Mouse (Mus musculus): ENCODE data around the gene Hist1h2ae.
"Not testable (repeated sequence)": the region's sequence is repeated elsewhere in the genome, so short reads cannot be mapped to it uniquely, and the experiment has no call there.

Gene Hist1h2ae

DNA sequence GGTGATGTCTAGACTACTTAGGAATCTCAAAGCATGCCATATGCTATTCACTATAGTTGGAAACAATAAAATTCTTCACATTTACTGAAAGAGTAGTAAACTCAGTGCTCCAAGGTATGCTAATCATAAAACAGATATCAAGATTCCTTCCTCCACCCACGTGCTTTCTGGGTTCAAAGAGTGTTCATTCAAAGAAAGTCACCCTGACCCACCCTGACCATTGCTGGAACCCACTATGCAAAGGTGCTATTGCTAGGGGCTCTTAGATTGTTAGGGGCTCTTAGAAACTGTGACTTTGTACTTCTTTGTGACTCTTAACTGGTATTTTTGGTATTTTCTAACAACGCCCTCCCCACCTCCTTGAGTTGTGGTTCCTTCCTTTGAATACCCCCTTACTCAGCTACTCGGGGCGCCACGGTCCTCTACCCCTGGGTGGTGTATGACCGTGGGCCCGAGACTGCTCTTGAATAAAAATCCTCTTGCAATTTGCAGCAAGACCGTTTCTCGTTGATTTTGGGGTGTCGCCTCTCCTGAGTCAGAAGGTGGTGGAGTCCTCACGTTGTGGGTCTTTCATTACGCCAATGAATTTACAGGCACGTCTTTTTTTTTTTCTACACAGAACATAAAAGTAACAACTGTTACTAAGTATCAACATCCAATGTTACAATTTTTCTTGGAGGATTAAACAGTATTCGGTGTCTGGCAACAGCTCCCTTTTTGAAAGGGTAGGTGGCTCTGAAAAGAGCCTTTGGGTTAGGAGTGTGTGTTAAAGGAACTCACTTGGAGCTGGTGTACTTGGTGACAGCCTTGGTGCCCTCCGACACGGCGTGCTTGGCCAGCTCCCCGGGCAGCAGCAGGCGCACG, 2.2 kb upstream of the Hist1h2ae start:
- in situ Hi-C loops (cut with MboI; ENCODE audit: low pct_unique_long_range_greater_than_20kb in 1 of 2, low sequenced_read_pairs in 2 of 2, unreplicated experiment in 1 of 2), result loop anchor here in 1 of 2 experiments (10.0 kb wide), 1 partner anchor 172 kb away; the partner anchor contains the start of genes Hist1h2bb and Hist1h3c

DNA sequence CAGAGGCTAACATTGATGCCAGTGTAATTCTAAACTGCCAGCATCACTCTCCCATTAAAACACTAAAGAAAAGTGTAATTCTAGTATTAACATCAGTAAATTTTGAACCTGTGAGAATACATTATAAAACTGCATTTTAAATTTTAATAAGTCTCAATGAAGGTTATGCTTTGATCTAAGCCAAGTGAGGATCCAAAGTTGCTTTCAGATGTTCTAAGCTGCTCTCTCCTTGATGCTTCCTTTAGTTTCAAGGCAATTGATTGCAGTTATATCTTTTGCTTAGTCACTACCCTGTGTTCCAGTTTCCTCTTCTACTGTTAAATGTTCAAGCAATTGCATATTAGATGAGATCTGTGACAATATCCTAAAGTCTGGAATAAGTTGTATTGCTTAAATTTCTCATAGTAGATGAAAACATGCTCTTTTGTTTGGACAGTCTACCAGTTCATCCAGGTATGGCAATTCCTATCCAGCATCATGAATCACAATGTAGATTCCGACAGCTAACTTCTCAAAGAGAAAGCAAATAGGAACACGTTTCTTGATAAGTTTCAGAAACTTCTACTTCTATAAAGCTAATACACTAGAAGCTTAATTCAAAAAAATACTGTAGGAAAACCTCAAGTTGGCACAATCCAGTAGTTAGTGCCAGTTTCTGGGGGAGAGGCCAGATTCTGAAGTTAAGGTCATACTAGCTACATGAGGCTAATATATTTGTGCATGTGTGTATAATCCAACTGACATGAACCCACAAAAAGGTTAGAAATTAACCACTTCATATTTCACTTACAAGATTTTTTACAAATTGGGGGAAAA, 1.4 kb upstream of the Hist1h2ae start:
- in situ Hi-C loops (cut with MboI; ENCODE audit: low pct_unique_long_range_greater_than_20kb in 1 of 2, low sequenced_read_pairs in 2 of 2, unreplicated experiment in 1 of 2), result loop anchor here in 1 of 2 experiments (10.0 kb wide), 1 partner anchor 172 kb away; the partner anchor contains the start of genes Hist1h2bb and Hist1h3c

DNA sequence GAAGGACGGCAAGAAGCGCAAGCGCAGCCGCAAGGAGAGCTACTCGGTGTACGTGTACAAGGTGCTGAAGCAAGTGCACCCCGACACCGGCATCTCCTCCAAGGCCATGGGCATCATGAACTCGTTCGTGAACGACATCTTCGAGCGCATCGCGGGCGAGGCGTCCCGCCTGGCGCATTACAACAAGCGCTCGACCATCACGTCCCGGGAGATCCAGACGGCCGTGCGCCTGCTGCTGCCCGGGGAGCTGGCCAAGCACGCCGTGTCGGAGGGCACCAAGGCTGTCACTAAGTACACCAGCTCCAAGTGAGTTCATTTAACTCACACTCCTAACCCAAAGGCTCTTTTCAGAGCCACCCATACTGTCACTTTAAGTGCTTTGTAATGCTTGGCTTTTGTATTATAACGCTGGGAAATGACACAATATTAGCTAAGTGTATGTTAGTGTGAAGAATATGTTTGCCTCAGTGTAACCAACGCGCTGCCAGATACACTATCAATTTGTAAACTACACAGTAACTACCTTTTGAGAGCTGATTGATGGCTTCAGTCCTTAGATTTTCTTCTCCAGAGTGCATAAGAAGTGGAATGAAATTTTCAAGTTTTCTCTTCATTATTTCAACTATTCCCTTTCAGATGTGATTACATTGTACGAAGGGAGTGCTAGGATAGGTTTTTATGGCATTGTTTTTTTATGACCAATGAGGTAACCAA, 641 bp upstream of the Hist1h2ae start:
- in situ Hi-C loops (cut with MboI; ENCODE audit: low pct_unique_long_range_greater_than_20kb in 1 of 2, low sequenced_read_pairs in 2 of 2, unreplicated experiment in 1 of 2), result loop anchor here in 1 of 2 experiments (10.0 kb wide), 1 partner anchor 173 kb away; the partner anchor contains the start of genes Hist1h2bb and Hist1h3c

DNA sequence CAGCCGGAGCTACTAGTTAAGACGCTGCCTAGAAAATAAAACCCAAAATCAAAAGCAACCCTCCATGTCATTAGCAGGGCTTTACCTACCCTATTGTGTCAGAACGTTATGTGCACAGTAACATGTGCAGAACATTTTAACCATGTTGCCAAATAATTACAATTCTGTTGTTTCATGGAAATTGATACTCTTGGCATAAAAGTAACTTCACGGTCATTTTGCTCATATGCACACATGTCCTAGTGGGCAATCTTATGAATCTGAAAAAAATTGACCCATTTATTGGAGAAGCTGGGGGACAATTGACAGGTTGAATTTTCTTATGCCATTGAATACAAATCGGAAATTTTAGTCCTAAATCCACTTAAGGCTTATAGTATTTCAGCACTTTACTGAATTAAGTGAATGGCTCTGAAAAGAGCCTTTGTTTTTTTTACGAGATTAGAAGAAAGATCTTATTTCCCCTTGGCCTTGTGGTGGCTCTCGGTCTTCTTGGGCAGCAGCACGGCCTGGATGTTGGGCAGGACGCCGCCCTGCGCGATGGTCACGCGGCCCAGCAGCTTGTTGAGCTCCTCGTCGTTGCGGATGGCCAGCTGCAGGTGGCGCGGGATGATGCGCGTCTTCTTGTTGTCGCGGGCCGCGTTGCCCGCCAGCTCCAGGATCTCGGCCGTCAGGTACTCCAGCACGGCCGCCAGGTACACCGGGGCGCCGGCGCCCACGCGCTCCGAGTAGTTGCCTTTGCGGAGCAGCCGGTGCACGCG, 579 bp downstream of the Hist1h2ae start:
- in situ Hi-C loops (cut with MboI; ENCODE audit: low pct_unique_long_range_greater_than_20kb in 1 of 2, low sequenced_read_pairs in 2 of 2, unreplicated experiment in 1 of 2), result loop anchor here in 1 of 2 experiments (10.0 kb wide), 1 partner anchor 174 kb away; the partner anchor contains the start of genes Hist1h2bb and Hist1h3c

DNA sequence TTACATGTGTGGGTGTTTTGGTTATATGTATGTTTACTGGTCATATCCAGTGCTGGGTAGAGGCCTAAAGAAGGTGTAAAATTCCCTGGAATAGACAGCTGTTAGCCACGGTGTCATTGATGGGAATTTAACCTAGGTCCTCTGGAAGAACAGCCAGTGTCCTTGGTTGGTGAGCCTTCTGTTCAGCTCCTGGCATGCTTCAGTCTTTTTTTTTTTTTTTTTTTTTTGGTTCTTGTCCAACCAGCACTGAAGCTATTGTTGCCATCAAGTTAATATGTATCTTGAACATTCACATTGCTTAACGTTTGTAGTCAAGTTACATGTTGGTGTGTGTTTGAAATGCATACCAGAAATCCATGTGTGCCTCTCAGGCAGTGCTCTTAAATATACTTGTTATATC, 6.5 kb downstream of the Hist1h2ae start:
- in situ Hi-C loops (cut with MboI; ENCODE audit: low pct_unique_long_range_greater_than_20kb in 1 of 2, low sequenced_read_pairs in 2 of 2, unreplicated experiment in 1 of 2), result no loop called here

DNA sequence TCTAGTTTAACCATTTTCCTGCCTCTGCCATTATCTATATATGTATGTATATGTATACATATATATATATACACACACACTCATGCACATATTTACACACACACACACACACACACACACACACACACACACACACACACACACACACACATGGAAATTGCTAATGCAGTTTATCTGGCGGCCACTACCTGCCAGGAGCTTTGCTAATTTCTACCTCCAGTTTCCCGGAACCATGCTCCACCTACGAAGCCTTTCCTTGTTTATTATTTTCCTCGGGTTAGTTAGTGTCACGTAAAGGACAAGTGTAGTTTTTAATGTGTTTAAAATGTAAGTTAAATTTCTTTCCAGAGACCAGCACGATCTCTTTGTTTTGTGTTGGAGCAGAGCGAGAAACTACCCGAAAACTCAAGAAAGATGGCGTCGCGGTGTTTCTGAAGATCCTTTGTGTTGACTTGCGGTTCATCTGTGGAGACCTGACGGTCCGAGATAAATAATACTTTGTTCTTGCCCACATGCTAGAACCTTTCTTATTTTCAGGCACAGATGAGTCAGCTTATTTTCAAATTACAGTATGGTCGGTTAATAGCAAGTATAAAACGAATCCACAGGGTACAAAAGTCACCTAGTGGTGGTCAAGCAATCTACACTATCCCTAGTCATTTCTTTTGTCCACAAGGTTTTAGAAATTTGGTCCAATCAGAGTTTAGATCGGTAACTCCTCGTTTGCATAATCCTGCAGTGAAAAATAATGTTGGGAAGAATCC, 8.1 kb downstream of the Hist1h2ae start:
- in situ Hi-C loops (cut with MboI; ENCODE audit: low pct_unique_long_range_greater_than_20kb in 1 of 2, low sequenced_read_pairs in 2 of 2, unreplicated experiment in 1 of 2), result no loop called here

DNA sequence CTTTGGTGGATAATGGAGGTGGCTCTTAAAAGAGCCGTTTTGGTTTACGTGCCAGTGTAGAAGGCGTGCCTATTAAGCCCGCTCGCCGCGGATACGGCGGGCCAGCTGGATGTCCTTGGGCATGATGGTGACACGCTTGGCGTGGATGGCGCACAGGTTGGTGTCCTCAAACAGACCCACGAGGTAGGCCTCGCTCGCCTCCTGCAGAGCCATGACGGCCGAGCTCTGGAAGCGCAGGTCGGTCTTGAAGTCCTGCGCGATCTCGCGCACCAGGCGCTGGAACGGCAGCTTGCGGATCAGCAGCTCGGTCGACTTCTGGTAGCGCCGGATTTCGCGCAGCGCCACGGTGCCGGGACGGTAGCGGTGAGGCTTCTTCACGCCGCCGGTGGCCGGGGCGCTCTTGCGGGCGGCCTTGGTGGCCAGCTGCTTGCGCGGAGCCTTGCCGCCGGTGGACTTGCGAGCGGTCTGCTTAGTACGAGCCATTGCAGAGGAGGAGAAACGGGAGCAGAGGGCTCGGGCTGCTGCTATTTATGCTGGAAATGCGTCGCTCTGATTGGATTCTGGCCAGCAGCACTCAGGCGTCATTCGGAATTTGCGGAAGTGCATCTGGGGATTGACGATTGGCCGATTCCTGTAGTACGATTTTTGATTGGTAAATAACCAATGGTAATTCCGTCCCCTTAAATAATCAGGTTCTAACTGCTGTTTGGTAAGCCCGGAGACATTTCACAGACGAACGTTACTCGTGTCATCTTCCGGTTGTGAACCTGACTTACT, 8.9 kb downstream of the Hist1h2ae start, which contains the start of gene Hist1h3e:
Gene Hist1h3e (minus strand): TSS at position 487 of the 777 bp plus-strand sequence.
- in situ Hi-C loops (cut with MboI; ENCODE audit: low pct_unique_long_range_greater_than_20kb in 1 of 2, low sequenced_read_pairs in 2 of 2, unreplicated experiment in 1 of 2), result not testable (repeated sequence)

DNA sequence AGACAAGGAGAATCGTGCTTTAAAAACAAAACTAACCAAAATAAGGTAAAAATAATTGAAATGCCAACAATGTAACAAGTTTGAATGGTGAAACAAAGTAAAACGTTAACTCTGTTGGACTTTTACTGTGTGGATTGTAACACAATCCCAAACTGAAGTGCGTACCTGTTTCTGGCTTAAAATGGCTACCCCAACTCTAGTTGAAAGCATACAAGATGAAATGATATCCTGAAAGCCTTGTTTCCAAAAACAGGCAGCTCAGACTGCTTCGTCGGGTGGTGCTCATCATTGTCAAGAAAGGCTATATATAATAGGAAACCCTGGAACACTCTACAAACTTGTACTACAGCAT, 9.5 kb downstream of the Hist1h2ae start:
- in situ Hi-C loops (cut with MboI; ENCODE audit: low pct_unique_long_range_greater_than_20kb in 1 of 2, low sequenced_read_pairs in 2 of 2, unreplicated experiment in 1 of 2), result not testable (repeated sequence)

DNA sequence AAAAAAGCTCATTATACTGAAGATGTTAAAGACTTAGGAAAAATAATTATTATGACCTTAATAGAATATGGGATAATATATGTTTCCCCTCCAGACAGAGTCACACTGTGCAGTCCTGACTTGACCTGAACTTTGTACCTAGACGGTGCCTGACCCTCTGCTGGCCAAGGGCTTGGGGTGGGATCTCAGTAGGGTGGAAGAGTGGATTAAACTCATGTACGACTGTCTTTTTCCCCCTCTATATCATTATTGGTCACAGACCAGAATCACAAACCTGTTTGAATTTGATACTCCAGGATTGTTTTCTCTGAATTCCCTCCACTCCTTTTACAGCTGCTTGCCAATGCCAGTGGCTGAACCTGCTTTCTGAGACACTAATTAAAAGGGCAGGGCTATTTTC, 10.3 kb downstream of the Hist1h2ae start:
- in situ Hi-C loops (cut with MboI; ENCODE audit: low pct_unique_long_range_greater_than_20kb in 1 of 2, low sequenced_read_pairs in 2 of 2, unreplicated experiment in 1 of 2), result not testable (repeated sequence)

DNA sequence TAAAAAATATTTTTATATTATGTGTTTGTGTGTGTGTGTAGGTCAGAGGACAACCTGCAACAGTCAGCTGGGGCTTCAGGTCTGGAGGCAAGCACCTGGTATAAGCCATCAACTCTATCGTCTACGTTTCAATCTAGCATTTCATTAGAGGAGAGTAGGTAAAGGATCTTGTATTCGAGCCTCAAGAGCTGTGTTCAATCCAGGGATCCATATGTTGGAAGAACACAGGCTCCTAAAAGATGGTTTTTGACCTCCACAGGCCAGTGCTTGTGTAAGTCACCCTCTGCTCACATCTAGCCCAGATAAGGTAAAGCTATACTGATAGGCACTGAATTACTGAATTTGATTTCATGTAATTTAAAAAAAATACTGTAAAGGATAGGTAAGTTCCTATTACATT, 14.1 kb downstream of the Hist1h2ae start:
- in situ Hi-C loops (cut with MboI; ENCODE audit: low pct_unique_long_range_greater_than_20kb in 1 of 2, low sequenced_read_pairs in 2 of 2, unreplicated experiment in 1 of 2), result no loop called here

DNA sequence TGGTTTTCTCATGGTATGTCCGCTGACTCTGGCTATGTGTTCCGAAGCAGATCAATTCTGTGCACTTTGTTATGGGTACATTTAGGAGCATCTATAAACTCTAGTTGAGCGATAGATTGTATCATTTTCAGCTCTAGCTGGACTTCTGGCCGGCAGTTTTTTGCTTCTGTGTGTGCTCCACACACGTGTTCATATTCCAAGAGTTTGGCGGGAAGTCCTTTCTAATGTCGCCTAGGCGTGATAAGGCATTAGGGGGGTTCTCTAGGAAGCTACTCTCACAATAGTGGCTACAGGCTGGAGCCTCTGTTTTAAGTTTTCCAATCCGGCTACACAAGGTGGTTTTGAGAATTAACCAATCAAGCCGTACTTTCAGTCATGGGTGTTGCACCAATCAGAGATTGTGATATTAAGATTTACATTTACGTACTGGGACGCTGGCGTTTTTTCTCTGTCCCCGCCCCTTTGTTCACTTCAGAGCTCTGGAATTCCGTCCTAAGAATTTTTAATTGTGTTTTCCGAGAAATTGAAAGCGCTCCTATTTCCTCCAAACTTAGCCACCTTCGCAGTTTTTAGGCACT, 15.1 kb downstream of the Hist1h2ae start:
- in situ Hi-C loops (cut with MboI; ENCODE audit: low pct_unique_long_range_greater_than_20kb in 1 of 2, low sequenced_read_pairs in 2 of 2, unreplicated experiment in 1 of 2), result no loop called here

DNA sequence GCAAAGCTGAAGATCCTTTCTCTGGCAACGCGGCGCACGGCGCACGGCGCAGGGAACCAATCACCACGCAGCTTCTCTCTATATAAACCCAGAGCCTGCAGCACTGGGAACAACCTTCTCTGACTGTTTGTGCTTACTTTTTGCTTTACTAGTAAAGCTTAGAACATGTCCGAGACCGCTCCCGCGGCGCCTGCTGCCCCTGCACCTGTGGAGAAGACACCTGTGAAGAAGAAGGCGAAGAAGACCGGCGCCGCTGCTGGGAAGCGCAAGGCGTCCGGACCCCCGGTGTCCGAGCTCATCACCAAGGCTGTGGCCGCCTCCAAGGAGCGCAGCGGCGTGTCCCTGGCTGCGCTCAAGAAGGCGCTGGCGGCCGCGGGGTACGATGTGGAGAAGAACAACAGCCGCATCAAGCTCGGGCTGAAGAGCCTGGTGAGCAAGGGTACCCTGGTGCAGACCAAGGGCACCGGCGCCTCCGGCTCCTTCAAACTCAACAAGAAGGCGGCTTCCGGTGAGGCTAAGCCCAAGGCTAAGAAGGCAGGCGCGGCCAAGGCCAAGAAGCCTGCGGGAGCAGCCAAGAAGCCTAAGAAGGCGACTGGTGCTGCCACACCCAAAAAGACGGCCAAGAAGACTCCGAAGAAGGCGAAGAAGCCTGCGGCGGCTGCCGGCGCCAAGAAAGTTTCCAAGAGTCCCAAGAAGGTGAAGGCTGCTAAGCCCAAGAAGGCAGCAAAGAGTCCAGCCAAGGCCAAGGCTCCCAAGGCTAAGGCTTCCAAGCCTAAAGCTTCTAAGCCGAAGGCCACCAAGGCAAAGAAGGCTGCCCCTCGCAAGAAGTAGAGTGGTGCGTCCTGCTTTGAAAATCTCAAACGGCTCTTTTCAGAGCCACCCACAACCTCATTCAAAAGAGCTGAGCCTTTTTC, 15.8 kb downstream of the Hist1h2ae start:
- in situ Hi-C loops (cut with MboI; ENCODE audit: low pct_unique_long_range_greater_than_20kb in 1 of 2, low sequenced_read_pairs in 2 of 2, unreplicated experiment in 1 of 2), result no loop called here

DNA sequence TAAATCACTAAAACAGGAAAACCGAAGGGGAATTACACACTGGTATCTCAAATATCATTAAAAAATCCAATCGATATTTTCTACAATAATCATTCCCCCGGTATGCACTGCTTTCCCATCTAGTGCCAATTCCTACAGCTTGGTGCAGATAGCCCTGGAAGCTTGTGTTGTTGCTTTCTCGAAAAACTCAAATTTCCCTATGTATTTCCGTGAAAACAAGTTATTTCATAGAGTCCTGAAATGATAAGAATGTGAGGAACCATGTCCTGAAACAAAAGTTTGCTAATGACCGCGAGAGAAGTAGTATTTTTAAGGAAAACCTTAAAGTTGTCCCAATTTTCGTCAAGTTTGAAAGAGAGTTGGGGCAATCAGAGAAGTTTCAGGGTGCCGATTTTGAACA, 16.6 kb downstream of the Hist1h2ae start:
- in situ Hi-C loops (cut with MboI; ENCODE audit: low pct_unique_long_range_greater_than_20kb in 1 of 2, low sequenced_read_pairs in 2 of 2, unreplicated experiment in 1 of 2), result no loop called here

DNA sequence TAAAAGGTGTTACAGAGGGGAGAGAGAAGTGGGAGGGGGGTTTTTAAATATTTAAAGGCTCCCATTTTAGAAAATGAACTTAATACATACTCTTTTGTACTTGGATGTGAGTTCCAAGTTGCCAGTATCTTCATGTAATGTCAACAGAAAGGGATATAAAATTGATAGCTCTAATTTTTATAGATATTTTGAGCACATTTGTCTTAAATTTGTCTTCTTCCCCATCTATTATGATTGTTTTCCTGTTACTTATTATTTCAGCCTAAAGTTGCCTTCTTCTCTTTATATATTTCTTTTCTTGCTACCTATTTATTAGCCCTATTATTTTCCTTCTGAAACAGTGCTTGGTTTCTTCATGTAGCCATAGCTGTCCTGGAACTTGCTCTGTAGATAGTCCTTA, 18.1 kb downstream of the Hist1h2ae start, which contains the start of gene Hist1h1d:
Gene Hist1h1d (plus strand): TSS at position 301 of the 400 bp plus-strand sequence.
- in situ Hi-C loops (cut with MboI; ENCODE audit: low pct_unique_long_range_greater_than_20kb in 1 of 2, low sequenced_read_pairs in 2 of 2, unreplicated experiment in 1 of 2), result no loop called here

Data from mouse embryonic stem cell (cell line).